Mouse (Mus musculus): ENCODE data around the gene Nudt14. TPM values are rescaled to one million over a fixed set of nuclear protein-coding genes. Genes with fewer than 3 reads are reported as not detected.

Nudt14 gene
- polyA plus RNA-seq, 1 experiment from 2014 or later: 61.2 TPM

GRCm38 (mm10) chr12:112940710-112941109 lies 1.2 kb downstream of the Nudt14 start:
- Histone ChIP-seq H3K9me3 (ENCODE audit: control insufficient read depth, low read length) (no peaks in the 10 kb centered on the region), H3K27ac (ENCODE audit: low read depth, low read length) (no peak overlapping the region), H3K27me3 (ENCODE audit: control insufficient read depth, insufficient read depth, low read length) (no peaks in the 10 kb centered on the region), H3K4me1 (ENCODE audit: control insufficient read depth, insufficient read depth, low read length) (no peaks in the 10 kb centered on the region), H3K4me3 (ENCODE audit: low read depth, low read length) (no peak overlapping the region), H3K4me2 (ENCODE audit: low read depth) (no peak overlapping the region), H3K36me3 (ENCODE audit: control insufficient read depth, insufficient read depth, low read length) (no peaks in the 10 kb centered on the region), H3K9ac (ENCODE audit: low read length) (no peak overlapping the region)
- ATAC-seq (ENCODE audit: insufficient read depth, low FRiP score, low TSS enrichment): no peak
- DNase-seq (ENCODE audit: low spot score): no peak
- 72% methylated on average over 9 of the region's 9 CpGs for WGBS

- WGBS: 87% methylated on average over 4 of the region's 4 CpGs
- no peak overlapping the region for H3K4me3 ChIP-seq (ENCODE audit: low read depth, low read length)
- DNase-seq (ENCODE audit: low spot score): no peak
- no peak overlapping the region for H3K9ac ChIP-seq (ENCODE audit: low read length)
- H3K27ac ChIP-seq (ENCODE audit: low read depth, low read length): no peak overlapping the region
- no peaks in the 10 kb centered on the region for H3K27me3 ChIP-seq (ENCODE audit: control insufficient read depth, insufficient read depth, low read length)
- H3K4me1 ChIP-seq (ENCODE audit: control insufficient read depth, insufficient read depth, low read length): no peaks in the 10 kb centered on the region
- H3K4me2 ChIP-seq (ENCODE audit: low read depth): no peak overlapping the region
- no peaks in the 10 kb centered on the region for H3K36me3 ChIP-seq (ENCODE audit: control insufficient read depth, insufficient read depth, low read length)
- no peaks in the 10 kb centered on the region for H3K9me3 ChIP-seq (ENCODE audit: control insufficient read depth, low read length)
- ATAC-seq (ENCODE audit: insufficient read depth, low FRiP score, low TSS enrichment): no peak
Observed at GRCm38 (mm10) chr12:112940238-112940637, 1.7 kb downstream of the Nudt14 start.

- Histone ChIP-seq H3K4me3 (ENCODE audit: low read depth, low read length) (no peak overlapping the region), H3K36me3 (ENCODE audit: control insufficient read depth, insufficient read depth, low read length) (no peaks in the 10 kb centered on the region), H3K4me2 (ENCODE audit: low read depth) (no peak overlapping the region), H3K9me3 (ENCODE audit: control insufficient read depth, low read length) (no peaks in the 10 kb centered on the region), H3K27ac (ENCODE audit: low read depth, low read length) (no peak overlapping the region), H3K9ac (ENCODE audit: low read length) (no peak overlapping the region; the same call in 1 of the 2 replicates), H3K4me1 (ENCODE audit: control insufficient read depth, insufficient read depth, low read length) (no peaks in the 10 kb centered on the region), H3K27me3 (ENCODE audit: control insufficient read depth, insufficient read depth, low read length) (no peaks in the 10 kb centered on the region)
- DNase-seq (ENCODE audit: low spot score) (peak; percentile 63), ATAC-seq (ENCODE audit: insufficient read depth, low FRiP score, low TSS enrichment) (no peak)
- WGBS: 60% methylated on average over 10 of the region's 10 CpGs
Observed at GRCm38 (mm10) chr12:112938873-112939565, 2.9 kb downstream of the Nudt14 start.

- DNase-seq (ENCODE audit: low spot score): no peak
- Histone ChIP-seq H3K27me3 (ENCODE audit: control insufficient read depth, insufficient read depth, low read length) (no peaks in the 10 kb centered on the region), H3K9me3 (ENCODE audit: control insufficient read depth, low read length) (no peaks in the 10 kb centered on the region), H3K27ac (ENCODE audit: low read depth, low read length) (no peak overlapping the region), H3K9ac (ENCODE audit: low read length) (no peak overlapping the region), H3K4me2 (ENCODE audit: low read depth) (no peak overlapping the region), H3K4me3 (ENCODE audit: low read depth, low read length) (no peak overlapping the region), H3K36me3 (ENCODE audit: control insufficient read depth, insufficient read depth, low read length) (no peaks in the 10 kb centered on the region), H3K4me1 (ENCODE audit: control insufficient read depth, insufficient read depth, low read length) (no peaks in the 10 kb centered on the region)
- ATAC-seq (ENCODE audit: insufficient read depth, low FRiP score, low TSS enrichment): no peak
- WGBS: 91% methylated on average over 10 of the region's 10 CpGs
Observed at GRCm38 (mm10) chr12:112938366-112938765, 3.6 kb downstream of the Nudt14 start.

- Histone ChIP-seq H3K27me3 (ENCODE audit: control insufficient read depth, insufficient read depth, low read length) (no peaks in the 10 kb centered on the region), H3K27ac (ENCODE audit: low read depth, low read length) (no peak overlapping the region), H3K4me1 (ENCODE audit: control insufficient read depth, insufficient read depth, low read length) (no peaks in the 10 kb centered on the region), H3K36me3 (ENCODE audit: control insufficient read depth, insufficient read depth, low read length) (no peaks in the 10 kb centered on the region), H3K9me3 (ENCODE audit: control insufficient read depth, low read length) (no peaks in the 10 kb centered on the region), H3K4me3 (ENCODE audit: low read depth, low read length) (no peak overlapping the region), H3K4me2 (ENCODE audit: low read depth) (no peak overlapping the region), H3K9ac (ENCODE audit: low read length) (no peak overlapping the region)
- 65% methylated on average over 9 of the region's 9 CpGs for WGBS
- DNase-seq (ENCODE audit: low spot score) (no peak), ATAC-seq (ENCODE audit: insufficient read depth, low FRiP score, low TSS enrichment) (no peak)
Observed at GRCm38 (mm10) chr12:112937906-112938305, 4.0 kb downstream of the Nudt14 start.

- no peak for DNase-seq (ENCODE audit: low spot score)
- H3K9me3 ChIP-seq (ENCODE audit: control insufficient read depth, low read length): no peaks in the 10 kb centered on the region
- peaks cover 37% of the 10 kb centered on the region for H3K27me3 ChIP-seq (ENCODE audit: control insufficient read depth, insufficient read depth, low read length)
- no peak for ATAC-seq (ENCODE audit: insufficient read depth, low FRiP score, low TSS enrichment)
- WGBS: 60% methylated on average over 7 of the region's 7 CpGs
- no peak overlapping the region for H3K4me2 ChIP-seq (ENCODE audit: low read depth)
- H3K9ac ChIP-seq (ENCODE audit: low read length): no peak overlapping the region
- H3K27ac ChIP-seq (ENCODE audit: low read depth, low read length): no peak overlapping the region
- peaks cover 10% of the 10 kb centered on the region for H3K4me1 ChIP-seq (ENCODE audit: control insufficient read depth, insufficient read depth, low read length)
- no peak overlapping the region for H3K4me3 ChIP-seq (ENCODE audit: low read depth, low read length)
- no peaks in the 10 kb centered on the region for H3K36me3 ChIP-seq (ENCODE audit: control insufficient read depth, insufficient read depth, low read length)
Observed at GRCm38 (mm10) chr12:112932647-112933046, 9.3 kb downstream of the Nudt14 start.

GRCm38 (mm10) chr12:112929562-112930352 lies 12.2 kb downstream of the Nudt14 start, which contains the start of gene Jag2:
TSS of gene Jag2 (minus strand) at chr12:112929776.
- Histone ChIP-seq H3K36me3 (ENCODE audit: control insufficient read depth, insufficient read depth, low read length) (no peaks in the 10 kb centered on the region), H3K4me3 (ENCODE audit: low read depth, low read length) (peak within 1 kb of the TSS; percentile 61), H3K27me3 (ENCODE audit: control insufficient read depth, insufficient read depth, low read length) (peaks cover 44% of the 10 kb centered on the region), H3K4me2 (ENCODE audit: low read depth) (peak within 1 kb of the TSS; percentile 87), H3K9me3 (ENCODE audit: control insufficient read depth, low read length) (no peaks in the 10 kb centered on the region), H3K9ac (ENCODE audit: low read length) (peak within 1 kb of the TSS; percentile 64), H3K27ac (ENCODE audit: low read depth, low read length) (peak within 1 kb of the TSS; percentile 76), H3K4me1 (ENCODE audit: control insufficient read depth, insufficient read depth, low read length) (peaks cover 10% of the 10 kb centered on the region)
- peak; percentile 42 for ATAC-seq (ENCODE audit: insufficient read depth, low FRiP score, low TSS enrichment)
- under 1% methylated on average over 48 of the region's 85 CpGs for WGBS
- peak; percentile 68 for DNase-seq (ENCODE audit: low spot score)

- peaks cover 10% of the 10 kb centered on the region for H3K4me1 ChIP-seq (ENCODE audit: control insufficient read depth, insufficient read depth, low read length)
- peak; percentile 56 for DNase-seq (ENCODE audit: low spot score)
- ATAC-seq (ENCODE audit: insufficient read depth, low FRiP score, low TSS enrichment): peak; percentile 35
- peaks cover 44% of the 10 kb centered on the region for H3K27me3 ChIP-seq (ENCODE audit: control insufficient read depth, insufficient read depth, low read length)
- peak overlapping the region; percentile 64 for H3K9ac ChIP-seq (ENCODE audit: low read length)
- H3K27ac ChIP-seq (ENCODE audit: low read depth, low read length): peak overlapping the region; percentile 76
- H3K4me3 ChIP-seq (ENCODE audit: low read depth, low read length): peak overlapping the region; percentile 61
- no peaks in the 10 kb centered on the region for H3K36me3 ChIP-seq (ENCODE audit: control insufficient read depth, insufficient read depth, low read length)
- H3K4me2 ChIP-seq (ENCODE audit: low read depth): peak overlapping the region; percentile 87
- H3K9me3 ChIP-seq (ENCODE audit: control insufficient read depth, low read length): no peaks in the 10 kb centered on the region
- 1% methylated on average over 90 of the region's 124 CpGs for WGBS
Observed at GRCm38 (mm10) chr12:112928401-112929241, 13.3 kb downstream of the Nudt14 start.

Data from neural tube, embryonic 11.5 days (tissue).